Mouse (Mus musculus) testis, adult 2 months (tissue): ENCODE measurements around the gene Actg1.

Experiments used
- CTCF ChIP-seq: fragments of 200-500 bp; IDR thresholded peaks from 2 replicates; pipeline ENCODE4 v1.5.1; 2012; ENCODE audit warnings: low read depth, mild to moderate bottlenecking, inconsistent platforms, low read length, moderate library complexity; ENCODE audit not compliant: control insufficient read depth, insufficient read depth, insufficient replicate concordance
- POLR2A ChIP-seq: fragments of 200-500 bp; IDR thresholded peaks from 2 replicates; pipeline ENCODE4 v1.6.1; 2012; ENCODE audit warnings: low read depth, mild to moderate bottlenecking, inconsistent platforms, low read length, moderate library complexity; ENCODE audit not compliant: control insufficient read depth

DNA sequence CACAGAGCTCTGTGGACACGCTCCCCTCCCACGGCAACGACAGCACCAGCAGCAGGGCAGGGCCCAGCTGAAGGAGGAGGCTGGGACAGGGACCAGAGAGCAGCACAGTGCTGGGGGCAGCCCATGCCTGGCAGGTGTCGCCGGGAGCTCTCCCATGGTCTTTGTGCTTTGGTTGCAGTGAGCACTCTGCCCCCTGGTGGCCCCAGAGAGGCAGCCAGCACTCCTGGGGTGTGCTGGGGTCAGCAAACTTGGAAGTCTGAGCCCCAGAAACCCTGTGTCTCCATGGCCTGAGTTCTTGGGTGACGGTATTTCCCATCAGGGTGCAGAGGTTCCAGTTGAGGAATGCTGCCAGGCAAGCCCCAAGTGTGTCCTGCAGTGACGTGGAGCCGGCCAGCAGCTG lies 21.3 kb upstream of the Actg1 start:
- TF ChIP-seq POLR2A (no peak), CTCF (peak; percentile 51; the same call in 1 of the 2 replicates)
